Mouse (Mus musculus) liver, embryonic 18 days (tissue): ENCODE results near the gene Gm49378. TPM values are rescaled to one million over a fixed set of nuclear protein-coding genes. Genes with fewer than 3 reads are reported as not detected.

Experiments used
- polyA plus RNA-seq: library from polyadenylated mRNA; depleted of rRNA; stranded (reverse); fragments of >200 nt; gene quantifications from 2 replicates; pipeline ENCODE4 v1.2.3, GENCODE M21; 2012; rRNA removed

Gene Gm49378
- polyA plus RNA-seq, result 1.5 TPM in 2 replicates

DNA sequence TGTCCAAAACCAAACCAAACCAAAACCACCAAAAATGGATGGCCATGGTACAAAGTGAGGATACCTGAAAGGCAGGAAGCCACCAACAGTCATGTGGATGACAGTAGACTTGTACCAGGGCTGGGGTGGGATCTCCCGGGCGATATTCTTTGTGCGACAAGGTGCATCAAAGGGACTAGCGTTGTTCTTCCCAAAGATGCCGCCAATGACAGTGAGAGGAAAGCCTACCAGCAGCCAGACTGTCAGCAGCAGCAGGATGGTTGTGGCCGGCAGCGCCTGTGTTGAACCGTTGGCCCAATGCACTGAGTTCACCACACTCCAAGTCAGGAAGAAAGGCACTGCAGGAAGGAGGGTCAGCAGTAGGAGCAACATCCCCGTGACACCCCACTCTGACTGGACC is at the start of gene Gm49378:
Gm49378 (minus strand) TSS at position 101 of the 400 bp plus-strand sequence.

DNA sequence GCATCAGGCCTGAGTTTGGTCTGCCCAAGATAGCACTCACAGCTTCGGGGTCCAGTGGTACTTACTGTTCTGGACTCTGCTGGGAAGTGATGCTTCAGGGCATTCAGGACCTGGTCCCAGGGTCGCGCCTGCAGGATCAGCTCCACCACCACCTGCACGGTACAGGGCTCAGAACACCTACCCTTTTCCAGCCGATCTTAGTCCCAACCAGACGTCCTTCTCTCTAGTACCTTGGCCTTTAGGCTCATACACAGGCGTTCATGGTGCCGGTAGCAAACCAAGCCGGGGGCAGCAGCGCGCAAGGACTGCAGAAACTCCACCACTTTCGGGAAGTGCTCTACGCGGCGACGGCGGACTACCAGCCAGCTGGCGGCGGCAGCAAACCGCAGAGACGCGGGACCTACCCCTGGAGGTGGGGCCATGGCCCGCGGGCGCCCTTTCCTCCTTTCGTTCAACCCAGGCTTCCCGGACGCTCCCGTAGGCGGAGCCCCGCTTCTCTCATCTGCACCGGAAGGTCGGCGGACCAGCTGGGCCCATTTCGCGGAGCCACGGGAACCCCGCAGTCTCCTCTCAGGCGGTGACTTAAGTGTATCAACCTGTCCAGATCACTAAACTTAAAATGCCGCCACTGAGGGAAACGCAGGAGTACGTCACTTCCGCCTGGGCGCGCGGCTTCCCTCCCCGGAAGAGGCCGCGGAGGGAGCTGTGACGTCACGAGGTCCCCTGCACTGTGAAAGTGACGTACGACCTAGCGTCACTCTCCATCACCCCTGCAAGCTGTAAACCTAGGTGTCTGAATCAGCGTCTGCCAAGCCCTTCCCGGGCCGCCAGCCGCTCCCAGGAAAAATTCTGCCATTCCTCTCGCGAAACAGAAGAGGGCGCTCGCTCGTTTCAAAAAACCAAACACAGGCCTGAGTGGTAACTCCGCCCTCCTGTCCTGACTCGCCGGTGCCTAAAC is 43.7 kb upstream of the Gm49378 start, which contains the start of gene Tinf2:
Tinf2 (minus strand) TSS at position 661 of the 958 bp plus-strand sequence.

DNA sequence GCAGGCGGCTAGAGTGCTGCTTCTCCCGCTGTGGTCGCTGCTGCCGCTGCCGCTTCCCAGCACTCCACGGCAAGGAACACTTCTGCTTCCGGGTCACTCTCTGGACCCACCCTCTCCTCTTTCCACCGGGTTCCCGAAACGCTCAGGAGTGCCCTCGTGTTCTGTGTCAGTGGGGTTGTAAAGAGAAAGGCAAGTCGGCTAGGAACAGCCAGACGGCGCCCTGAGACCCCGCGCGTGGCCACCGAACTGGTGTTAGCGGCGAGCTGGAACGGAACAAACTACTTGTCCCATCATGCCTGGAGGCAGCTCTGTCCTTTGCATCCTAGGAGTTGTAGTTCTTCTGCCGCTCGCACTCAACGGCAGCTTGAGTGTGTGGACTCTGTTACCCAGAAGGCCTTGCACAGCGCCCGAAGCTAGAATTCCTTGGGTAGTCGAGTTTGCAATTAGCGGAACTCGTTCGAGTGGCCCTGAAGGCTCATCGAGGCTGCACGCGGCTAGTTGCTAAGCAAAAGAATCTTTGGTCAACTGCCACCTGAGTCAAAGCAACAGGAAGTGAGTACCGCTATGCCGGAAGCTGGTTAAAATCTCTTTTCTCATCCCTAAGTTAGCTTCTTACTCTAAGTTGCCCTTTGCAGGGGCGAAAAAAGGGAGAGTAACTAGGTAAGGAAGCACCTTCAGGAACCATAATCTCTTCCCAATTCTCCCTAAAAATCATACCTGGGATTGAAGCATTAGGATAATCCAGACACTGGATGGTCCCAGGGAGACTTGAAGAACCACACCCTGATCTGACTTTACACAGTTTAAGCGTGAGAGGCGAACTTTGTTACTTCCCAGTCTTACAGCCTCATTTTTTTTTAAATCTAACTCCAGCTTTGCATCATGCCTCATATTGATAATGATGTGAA is 34.4 kb upstream of the Gm49378 start, which contains the start of the genes Gmpr2 and Nedd8:
Gmpr2 (plus strand) TSS at position 109 of the 908 bp plus-strand sequence.
Nedd8 (minus strand) TSS at position 292 of the 908 bp plus-strand sequence.

DNA sequence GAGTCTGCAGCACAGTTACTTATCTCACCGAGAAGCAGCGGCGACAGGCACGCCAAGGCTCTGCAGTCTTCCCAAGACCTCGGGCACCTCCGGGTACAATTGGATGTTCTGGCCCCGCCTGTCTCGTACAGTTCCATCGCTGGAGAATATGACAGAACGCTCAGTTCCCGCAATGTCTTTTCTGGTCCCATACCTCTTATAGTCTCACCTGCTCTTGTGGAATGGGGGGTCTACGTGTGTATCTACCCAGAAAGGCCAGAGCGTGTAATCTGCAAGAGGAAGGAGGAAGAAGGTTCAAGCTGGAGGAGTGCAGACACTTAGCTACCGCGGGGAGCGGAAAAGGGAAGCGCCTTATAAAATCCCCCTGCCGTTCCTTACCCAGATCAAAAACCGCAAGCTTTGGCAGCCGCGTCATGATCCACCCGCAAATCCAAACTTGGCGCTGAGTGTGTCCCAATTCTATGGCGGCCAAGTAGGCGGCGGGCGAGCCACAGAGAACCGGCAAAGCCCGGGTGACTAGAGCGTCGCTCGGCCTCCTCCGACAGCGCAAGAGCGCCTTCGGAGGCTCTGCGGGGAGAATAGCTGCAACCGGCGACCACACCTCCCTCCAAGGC is 22.4 kb upstream of the Gm49378 start, which contains the start of gene Mdp1:
Mdp1 (minus strand) TSS at position 549 of the 614 bp plus-strand sequence.

DNA sequence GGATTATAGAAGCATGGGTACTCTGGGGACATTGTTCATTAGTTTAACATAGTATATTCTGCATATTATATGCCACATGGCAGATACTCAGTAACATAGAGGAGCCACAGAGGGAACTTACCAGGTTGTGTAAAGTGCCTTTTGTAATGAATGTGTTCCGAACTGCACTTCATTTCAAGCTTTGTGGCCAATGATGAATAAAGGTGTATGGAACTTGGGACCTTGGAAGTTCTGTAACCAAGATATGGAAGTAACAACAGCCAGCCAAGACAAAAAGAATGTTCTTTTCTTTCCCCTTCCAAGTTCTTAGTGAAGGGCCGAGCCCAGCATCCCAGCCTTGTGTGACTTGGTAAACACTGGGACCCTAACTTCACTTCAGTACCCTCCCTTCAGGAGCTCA is 12.2 kb upstream of the Gm49378 start, which contains the start of gene Tssk4:
Tssk4 (plus strand) TSS at position 301 of the 400 bp plus-strand sequence.

DNA sequence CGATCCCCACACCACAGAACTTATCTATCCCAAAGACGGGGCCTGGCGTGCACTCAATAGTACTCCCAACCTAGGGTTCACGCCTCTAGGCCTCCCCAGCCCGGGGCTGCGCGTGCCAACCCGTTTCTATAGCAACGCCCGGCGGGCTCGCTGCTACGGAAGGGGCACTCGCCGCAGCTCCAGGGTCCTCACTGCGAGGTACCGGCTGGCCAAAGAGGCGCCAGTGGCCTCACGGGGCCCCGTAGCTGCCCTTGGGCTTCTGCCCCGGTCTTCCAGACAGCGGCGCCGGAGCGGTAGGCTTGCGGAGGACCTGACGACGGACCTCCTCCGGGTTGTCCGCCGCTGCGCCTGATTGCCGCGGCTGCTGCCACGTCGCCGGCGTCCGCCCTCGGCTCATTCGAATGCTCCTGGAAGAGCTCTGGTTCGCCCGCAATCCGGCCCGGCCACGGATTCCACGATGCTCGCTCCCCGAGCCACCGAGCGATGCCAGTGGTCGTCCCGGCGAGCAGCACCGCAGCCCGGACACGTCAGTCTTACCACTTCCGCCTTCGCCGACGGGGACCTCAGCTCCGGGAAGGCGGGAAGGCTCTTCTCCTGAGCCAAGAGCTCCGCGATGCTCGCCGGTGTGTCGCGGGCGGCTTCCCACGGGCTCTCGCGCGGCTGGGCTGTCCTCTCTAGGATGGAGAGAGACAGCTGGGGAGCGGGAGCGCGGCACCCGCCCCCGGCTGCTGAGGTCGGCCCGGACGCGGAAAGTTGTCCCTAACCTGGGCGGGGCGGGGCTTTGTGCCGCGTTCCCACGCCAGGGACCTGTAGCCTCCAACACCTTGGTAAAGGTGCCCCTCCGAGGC is 5.6 kb upstream of the Gm49378 start, which contains the start of gene Tm9sf1:
Tm9sf1 (minus strand) TSS at position 747 of the 848 bp plus-strand sequence.

DNA sequence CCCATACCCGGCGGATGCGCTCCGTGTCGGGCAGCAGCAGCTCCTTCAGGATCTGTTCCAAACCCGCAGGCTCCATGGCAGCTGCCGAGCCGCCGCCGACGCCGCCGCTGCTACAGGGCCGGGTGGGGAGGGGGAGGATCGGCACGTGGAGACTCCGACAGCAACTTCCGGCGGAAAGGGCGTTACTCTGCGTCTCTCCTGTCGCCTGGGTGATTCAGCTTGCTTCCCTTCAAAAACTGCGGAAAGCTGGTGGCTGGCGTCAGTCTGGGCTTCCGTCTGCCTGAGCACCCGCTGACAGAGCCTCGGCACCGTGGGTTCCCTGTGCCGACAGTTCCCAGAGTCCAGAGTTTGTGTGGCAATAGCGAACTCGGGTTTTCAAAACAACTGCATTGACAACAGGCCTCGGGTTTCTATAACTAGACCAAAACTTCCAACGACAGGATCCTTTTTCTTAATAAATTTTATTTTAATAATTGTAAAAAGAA is 2.1 kb downstream of the Gm49378 start, which contains the start of gene Ipo4:
Ipo4 (minus strand) TSS at position 435 of the 485 bp plus-strand sequence.

DNA sequence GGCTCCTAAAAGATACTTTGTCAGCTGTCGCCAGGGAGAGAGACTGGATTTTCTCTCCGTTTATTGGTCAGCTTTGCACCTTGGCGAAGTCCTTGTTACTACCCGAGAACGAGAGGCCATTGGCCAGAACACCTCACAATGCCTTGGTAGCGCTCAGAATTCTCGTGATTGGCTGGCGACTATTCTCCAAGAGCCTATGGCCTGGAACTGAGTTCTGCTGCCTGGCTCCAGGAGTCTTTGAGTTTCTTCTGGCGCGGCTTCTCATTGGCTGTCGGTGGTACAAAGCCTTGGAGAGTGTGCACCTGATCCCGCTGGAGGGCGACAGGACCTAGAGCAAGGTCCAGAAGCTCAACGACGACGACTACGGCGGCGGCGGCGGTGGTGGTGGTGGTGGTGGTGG is 19.9 kb downstream of the Gm49378 start, which contains the start of gene Rec8:
Rec8 (plus strand) TSS at position 216 of the 400 bp plus-strand sequence.

DNA sequence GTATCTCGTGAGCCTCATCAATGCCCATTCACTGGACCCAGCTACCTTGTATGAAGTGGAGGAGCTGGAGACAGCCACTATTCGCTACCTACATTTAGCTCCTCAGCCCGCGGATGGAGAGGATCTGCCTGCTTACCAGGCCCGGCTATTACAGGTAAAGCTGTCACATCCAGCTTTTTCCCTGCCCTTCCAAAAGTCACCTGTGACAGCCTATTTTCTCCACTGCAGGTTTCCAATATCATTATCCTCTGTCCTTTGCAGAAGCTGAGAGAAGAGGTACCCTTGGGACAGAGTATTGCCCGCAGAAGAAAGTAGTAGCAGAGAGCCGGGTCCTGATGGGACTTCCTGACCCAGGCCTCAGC is 34.4 kb downstream of the Gm49378 start, which contains the start of gene Irf9:
Irf9 (plus strand) TSS at position 301 of the 362 bp plus-strand sequence.

DNA sequence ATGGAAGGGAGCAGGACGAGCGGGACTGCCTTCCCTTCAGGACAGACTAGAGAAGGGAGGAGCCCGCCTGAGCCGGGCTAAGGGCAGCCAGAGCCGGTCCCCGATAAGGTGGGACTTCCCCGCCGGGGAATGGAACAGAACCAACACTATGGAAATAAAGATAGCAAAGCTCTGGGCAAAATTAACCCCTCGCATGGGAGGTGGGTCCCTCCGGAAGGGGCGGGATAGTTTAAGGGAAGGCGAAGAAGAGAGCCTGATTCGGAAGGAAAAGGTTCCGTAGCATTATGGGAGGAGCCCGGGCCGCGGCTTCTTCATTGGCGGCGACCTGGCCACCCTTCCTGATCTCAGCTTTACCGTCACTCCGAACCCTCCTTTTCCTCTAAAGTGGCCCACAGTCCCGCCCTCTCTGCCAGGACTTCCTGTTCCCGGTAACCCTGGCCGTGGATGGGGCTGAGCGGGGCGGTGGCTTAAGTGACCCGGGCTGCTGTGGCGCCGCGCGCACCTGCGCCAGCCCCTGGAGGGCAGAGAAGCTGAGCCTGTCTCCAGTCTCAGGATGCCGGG is 46.3 kb downstream of the Gm49378 start, which contains the start of gene Rnf31:
Rnf31 (plus strand) TSS at position 378 of the 561 bp plus-strand sequence.

DNA sequence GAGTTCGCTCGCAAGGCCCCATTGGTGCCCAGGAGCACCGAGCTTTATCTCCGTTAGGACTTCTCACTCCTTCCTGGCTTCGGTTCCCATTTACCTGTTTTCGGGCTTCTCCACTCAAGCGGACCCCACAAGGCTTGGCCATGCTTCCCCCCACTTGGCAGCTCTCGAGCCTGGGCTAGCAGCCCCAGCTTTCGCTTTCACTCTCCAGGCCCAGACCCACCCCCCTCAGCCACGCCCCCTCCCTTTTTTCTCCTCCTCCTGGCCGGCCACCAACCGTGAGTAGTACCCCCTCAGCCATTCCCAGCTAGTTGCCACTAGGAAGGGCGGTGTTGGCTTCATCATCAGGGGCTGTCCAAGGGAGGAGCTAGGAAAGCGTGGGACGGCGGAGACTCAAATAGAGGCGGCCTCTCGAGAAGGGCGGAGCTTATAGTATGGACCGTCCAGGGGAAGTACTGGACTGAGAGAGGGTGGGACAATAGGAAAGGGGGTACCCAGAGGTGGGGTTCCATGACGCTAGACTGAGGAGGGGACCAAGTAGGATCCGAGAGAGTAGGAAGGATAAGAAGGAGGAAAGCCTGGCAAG is 46.9 kb downstream of the Gm49378 start, which contains the start of gene Psme2:
Psme2 (minus strand) TSS at position 366 of the 583 bp plus-strand sequence.

DNA sequence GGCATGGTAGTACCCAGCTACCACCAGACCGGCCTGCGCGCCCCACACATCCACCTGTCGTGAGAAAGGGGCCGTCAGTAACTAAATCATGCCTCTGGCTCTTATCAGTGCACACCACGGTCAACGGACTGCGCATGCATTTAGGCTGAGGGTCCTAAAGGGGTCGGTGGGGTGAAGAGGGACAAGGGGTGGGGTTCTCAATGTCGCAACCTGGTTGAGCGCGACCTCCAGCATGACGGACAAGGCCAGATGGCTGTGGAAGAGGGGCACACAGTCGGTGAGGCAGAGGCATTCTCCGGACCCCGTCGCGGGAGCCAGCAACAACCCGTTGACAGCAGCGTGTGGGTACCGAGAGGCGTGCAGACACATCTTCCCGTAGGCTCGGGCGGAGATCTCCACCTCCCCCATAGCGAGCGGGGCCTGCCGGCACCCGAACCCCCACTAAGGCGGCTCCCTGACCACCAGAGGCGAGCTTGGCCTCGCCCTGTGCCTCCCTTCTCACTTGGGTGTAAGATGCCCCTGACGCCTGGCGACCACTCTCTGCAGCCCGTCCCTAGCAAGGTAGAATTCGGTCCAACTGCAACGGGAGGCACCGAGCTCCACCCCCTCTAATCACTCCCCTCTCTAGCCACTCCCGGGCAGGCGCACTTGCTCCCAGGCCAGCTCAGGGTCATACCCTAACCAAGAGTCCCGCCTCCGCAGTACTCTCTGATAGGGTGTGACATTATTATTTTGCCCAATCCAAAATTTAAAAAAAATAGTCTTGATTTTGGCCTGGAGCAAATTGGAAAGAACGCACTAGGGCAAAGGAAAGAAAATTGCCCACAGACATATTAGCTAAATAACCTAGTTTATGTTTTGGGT is 52.8 kb downstream of the Gm49378 start, which contains the start of gene Emc9:
Emc9 (minus strand) TSS at position 601 of the 864 bp plus-strand sequence.

Other genes starting within 250 kb of the Gm49378 start
- gene Dhrs4, start 159.1 kb downstream of the Gm49378 start, polyA plus RNA-seq, result 85.7 and 88.1 TPM in 2 replicates
- gene Carmil3, start 147.2 kb downstream of the Gm49378 start, polyA plus RNA-seq, result 0.83 and 1.2 TPM in 2 replicates
- under 0.01 and 0.03 TPM in 2 replicates for gene Cpne6, start 127.5 kb downstream of the Gm49378 start, polyA plus RNA-seq
- 0.02 TPM in 1 of 2 replicates, not detected in the other for gene Nrl, start 112.9 kb downstream of the Gm49378 start, polyA plus RNA-seq
- 21.6 and 22.6 TPM in 2 replicates for gene Pck2, start 97.6 kb downstream of the Gm49378 start, polyA plus RNA-seq
- 45.8 and 49.5 TPM in 2 replicates for gene Dcaf11, start 77.9 kb downstream of the Gm49378 start, polyA plus RNA-seq
- 0.93 and 1.3 TPM in 2 replicates for gene A730061H03Rik, start 77.5 kb downstream of the Gm49378 start, polyA plus RNA-seq
- gene Fitm1, start 62.3 kb downstream of the Gm49378 start, polyA plus RNA-seq, result 0.30 and 1.00 TPM in 2 replicates
- 89.0 and 93.6 TPM in 2 replicates for gene Psme1, start 59.8 kb downstream of the Gm49378 start, polyA plus RNA-seq
- 14.9 and 16.0 TPM in 2 replicates for gene Emc9, start 52.6 kb downstream of the Gm49378 start, polyA plus RNA-seq
- gene Psme2, start 46.8 kb downstream of the Gm49378 start, polyA plus RNA-seq, result 87.0 and 89.9 TPM in 2 replicates
- gene Rnf31, start 46.2 kb downstream of the Gm49378 start, polyA plus RNA-seq, result 7.7 and 9.1 TPM in 2 replicates
- 38.3 and 44.8 TPM in 2 replicates for gene Irf9, start 34.3 kb downstream of the Gm49378 start, polyA plus RNA-seq
- gene Rec8, start 19.9 kb downstream of the Gm49378 start, polyA plus RNA-seq, result 2.3 and 4.0 TPM in 2 replicates
- 21.5 and 30.6 TPM in 2 replicates for gene Ipo4, start 1.9 kb downstream of the Gm49378 start, polyA plus RNA-seq
- 27.6 and 31.3 TPM in 2 replicates for gene Tm9sf1, start 5.9 kb upstream of the Gm49378 start, polyA plus RNA-seq
- 0.37 and 0.43 TPM in 2 replicates for gene Tssk4, start 12.3 kb upstream of the Gm49378 start, polyA plus RNA-seq
- gene Mdp1, start 22.6 kb upstream of the Gm49378 start, polyA plus RNA-seq, result 12.1 and 12.3 TPM in 2 replicates
- 13.9 and 15.5 TPM in 2 replicates for gene Gmpr2, start 34.0 kb upstream of the Gm49378 start, polyA plus RNA-seq
- 132 and 150 TPM in 2 replicates for gene Nedd8, start 34.2 kb upstream of the Gm49378 start, polyA plus RNA-seq
- 10.4 and 12.1 TPM in 2 replicates for gene Tinf2, start 43.9 kb upstream of the Gm49378 start, polyA plus RNA-seq
- gene Tgm1, start 76.0 kb upstream of the Gm49378 start, polyA plus RNA-seq, result 9.0 and 11.1 TPM in 2 replicates
- 22.7 and 23.3 TPM in 2 replicates for gene Rabggta, start 84.4 kb upstream of the Gm49378 start, polyA plus RNA-seq
- 48.3 and 54.5 TPM in 2 replicates for gene Dhrs1, start 107.8 kb upstream of the Gm49378 start, polyA plus RNA-seq
- 10.4 and 10.6 TPM in 2 replicates for gene Nop9, start 107.8 kb upstream of the Gm49378 start, polyA plus RNA-seq
- gene Cideb, start 120.6 kb upstream of the Gm49378 start, polyA plus RNA-seq, result 155 and 165 TPM in 2 replicates
- gene Ltb4r2, start 123.5 kb upstream of the Gm49378 start, polyA plus RNA-seq, result 0.85 and 1.1 TPM in 2 replicates
- 10.9 and 15.1 TPM in 2 replicates for gene Ltb4r1, start 128.1 kb upstream of the Gm49378 start, polyA plus RNA-seq
- gene Adcy4, start 146.2 kb upstream of the Gm49378 start, polyA plus RNA-seq, result 1.8 and 2.3 TPM in 2 replicates
- 8.7 and 9.9 TPM in 2 replicates for gene Ripk3, start 151.0 kb upstream of the Gm49378 start, polyA plus RNA-seq
- 0.96 and 1.2 TPM in 2 replicates for gene Nfatc4, start 185.2 kb upstream of the Gm49378 start, polyA plus RNA-seq
- 1.2 and 1.3 TPM in 2 replicates for gene Nynrin, start 216.1 kb upstream of the Gm49378 start, polyA plus RNA-seq
- 0.25 and 0.39 TPM in 2 replicates for gene Cbln3, start 246.5 kb upstream of the Gm49378 start, polyA plus RNA-seq
- gene Khnyn, start 247.1 kb upstream of the Gm49378 start, polyA plus RNA-seq, result 12.7 and 14.5 TPM in 2 replicates